Mouse (Mus musculus) regulatory T cell (primary cell): ENCODE results near the gene L3mbtl3.

ENCODE experiments used
- in situ Hi-C: fragments of 300-600 bp; cut with MboI, MseI; formaldehyde crosslinking; loops from one replicate; pipeline ENCODE4 v1.15.1; 2025; ENCODE audit warnings: high pct_unique_total_duplicates

Gene L3mbtl3

GRCm38 (mm10) chr10:26243203-26243602, 132.6 kb downstream of the L3mbtl3 start:
- in situ Hi-C loops, result no loop called here

GRCm38 (mm10) chr10:26239090-26239489, 136.7 kb downstream of the L3mbtl3 start:
- in situ Hi-C loops, result no loop called here

- in situ Hi-C loops, result no loop called here
These were observed 137.2 kb downstream of the L3mbtl3 start for GRCm38 (mm10) chr10:26238559-26238958.

GRCm38 (mm10) chr10:26232071-26232653, 143.6 kb downstream of the L3mbtl3 start:
- in situ Hi-C loops, result no loop called here

- in situ Hi-C loops, result no loop called here
These were observed 146.3 kb downstream of the L3mbtl3 start, which contains the start of gene Samd3 for GRCm38 (mm10) chr10:26229488-26229887. Samd3 (plus strand) TSS chr10:26229707.

- in situ Hi-C loops, result no loop called here
These were observed 147.6 kb downstream of the L3mbtl3 start for GRCm38 (mm10) chr10:26228187-26228586.

GRCm38 (mm10) chr10:26226734-26227133, 149.0 kb downstream of the L3mbtl3 start:
- in situ Hi-C loops, result no loop called here

GRCm38 (mm10) chr10:26226241-26226640, 149.5 kb downstream of the L3mbtl3 start:
- in situ Hi-C loops, result no loop called here
